Mouse (Mus musculus) small intestine, adult 2 months (tissue): Measurements from ENCODE around the gene Hnf4a.

Source experiments
- CTCF ChIP-seq: fragments of 200-500 bp; IDR thresholded peaks from 2 replicates; pipeline ENCODE4 v1.5.1; 2012; ENCODE audit warnings: low read depth, mild to moderate bottlenecking, control low read depth, inconsistent platforms, low read length, moderate library complexity, mixed read lengths; ENCODE audit not compliant: insufficient replicate concordance, insufficient read length; ENCODE audit errors: extremely low read depth
- POLR2A ChIP-seq: fragments of 200-500 bp; IDR thresholded peaks from 2 replicates; pipeline ENCODE4 v1.6.1; 2012; ENCODE audit warnings: low read depth, mild to moderate bottlenecking, control low read depth, inconsistent platforms, low read length, moderate library complexity

GRCm38 (mm10) chr2:163602101-163602971 lies 95.7 kb downstream of the Hnf4a start, which contains the start of gene Ttpal:
- TF ChIP-seq POLR2A (peak; percentile 71), CTCF (peak; percentile 78)
